Mouse (Mus musculus) megakaryocyte progenitor cell, adult 5-6 weeks (primary cell): ENCODE data around the gene Mettl24. TPM values are rescaled to one million over a fixed set of nuclear protein-coding genes. Genes with fewer than 3 reads are reported as not detected.
"Not testable (repeated sequence)": the region's sequence is repeated elsewhere in the genome, so short reads cannot be mapped to it uniquely, and the experiment has no call there.

Experiments
- ATAC-seq: replicated peaks from 2 replicates; pipeline ENCODE4 v1.8.0; 2016; ENCODE audit warnings: mild to moderate bottlenecking, moderate TSS enrichment, inconsistent platforms; ENCODE audit not compliant: poor library complexity
- total RNA-seq, 2 experiments: library from RNA; stranded (forward) in 1 of 2; stranded (reverse) in 1 of 2; fragments of 157-497, 149-512 nt in 1 of 2; fragments of 200-1000 nt in 1 of 2; gene quantifications; 2 replicates each; pipeline versions ENCODE4 v1.2.3 to v1.2.4; 2015 to 2017

Mettl24 gene
- total RNA-seq, 2 experiments from 2014 or later = not detected

- ATAC-seq = no peak
Observed at GRCm38 (mm10) chr10:40733291-40733690, 50.2 kb downstream of the Mettl24 start.

GRCm38 (mm10) chr10:40736172-40736571 lies 53.1 kb downstream of the Mettl24 start:
- no peak for ATAC-seq

DNA sequence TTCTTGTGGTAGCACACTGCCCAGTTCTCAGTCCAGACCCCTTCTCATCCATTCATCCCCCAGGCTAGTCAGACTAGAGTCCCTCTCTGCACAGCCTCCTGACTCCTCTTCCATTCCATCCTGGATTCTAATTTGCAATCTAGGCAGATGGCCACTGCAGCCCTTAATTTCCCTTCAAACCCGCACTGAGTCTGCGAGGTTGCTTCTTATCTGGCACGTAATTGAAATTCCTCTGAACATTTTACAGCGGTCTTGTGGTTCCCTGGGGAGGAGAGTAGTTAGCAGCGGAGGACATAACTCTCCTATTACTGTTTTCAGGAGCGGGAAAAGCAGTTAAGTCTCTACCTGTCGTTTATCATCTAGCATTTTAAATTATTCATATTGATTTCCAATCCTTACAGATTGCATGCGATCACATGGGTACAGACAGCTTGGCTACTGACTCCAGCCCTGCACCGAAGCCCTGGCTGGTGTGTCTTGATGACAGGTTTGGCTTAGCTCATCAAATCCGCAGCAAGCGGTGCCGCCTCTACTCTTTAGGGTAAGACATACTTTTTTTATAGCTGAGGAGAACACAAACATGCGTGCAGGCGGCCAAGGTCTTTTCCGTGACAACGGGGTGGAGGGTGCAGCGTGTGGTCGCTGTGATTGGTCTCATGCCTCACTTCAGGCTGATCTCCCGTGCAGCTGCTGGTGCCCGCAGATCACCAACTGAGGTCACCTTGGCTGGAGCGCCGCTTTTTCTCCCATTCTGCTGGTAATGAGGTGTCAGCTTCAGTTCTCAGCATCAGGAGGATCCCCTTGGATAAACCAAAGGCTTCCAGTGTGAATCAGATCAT lies 54.4 kb downstream of the Mettl24 start:
- ATAC-seq = no peak

- ATAC-seq = no peak
Observed at GRCm38 (mm10) chr10:40740696-40741095, 57.6 kb downstream of the Mettl24 start.

GRCm38 (mm10) chr10:40750293-40751047 lies 67.4 kb downstream of the Mettl24 start:
- ATAC-seq = no peak

DNA sequence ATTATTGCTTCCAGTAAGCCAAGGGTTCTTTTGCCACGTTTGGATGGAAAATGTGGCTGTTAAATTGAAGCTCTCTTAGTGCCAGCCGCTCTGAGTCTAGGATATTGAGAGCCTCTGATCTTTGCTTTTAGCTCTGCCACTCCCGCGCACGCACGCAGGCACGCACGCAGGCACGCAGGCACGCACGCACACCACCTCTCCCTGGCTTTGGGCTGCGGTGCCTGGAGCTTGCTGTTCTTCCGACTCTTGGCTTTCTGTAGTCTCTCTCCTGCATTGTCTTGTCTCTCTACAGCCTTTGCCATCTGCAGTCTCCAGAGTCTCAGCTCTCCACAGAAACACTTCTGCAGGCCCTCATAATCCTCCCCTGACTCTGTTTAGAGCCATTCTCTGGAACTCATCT lies 68.1 kb downstream of the Mettl24 start:
- ATAC-seq = no peak

DNA sequence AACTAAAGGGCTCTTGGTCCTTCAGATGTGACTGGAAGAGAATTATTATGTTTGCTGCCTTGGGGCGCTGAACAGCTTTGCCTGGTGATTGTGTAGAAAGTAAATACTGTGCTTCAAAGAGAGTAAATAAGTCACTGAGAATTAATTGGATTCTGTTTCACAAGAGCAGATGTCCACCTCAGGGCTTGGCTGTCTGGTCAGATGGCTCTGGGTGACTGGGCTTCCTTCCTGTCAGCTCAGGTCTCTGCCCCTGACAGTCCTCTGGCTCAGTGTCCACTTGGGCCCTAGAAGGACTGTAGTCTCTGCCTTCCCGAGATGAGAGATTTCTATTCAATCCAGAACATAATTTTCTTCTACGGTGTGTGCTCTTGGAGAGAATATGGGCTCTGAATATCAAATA lies 70.0 kb downstream of the Mettl24 start:
- ATAC-seq = no peak

DNA sequence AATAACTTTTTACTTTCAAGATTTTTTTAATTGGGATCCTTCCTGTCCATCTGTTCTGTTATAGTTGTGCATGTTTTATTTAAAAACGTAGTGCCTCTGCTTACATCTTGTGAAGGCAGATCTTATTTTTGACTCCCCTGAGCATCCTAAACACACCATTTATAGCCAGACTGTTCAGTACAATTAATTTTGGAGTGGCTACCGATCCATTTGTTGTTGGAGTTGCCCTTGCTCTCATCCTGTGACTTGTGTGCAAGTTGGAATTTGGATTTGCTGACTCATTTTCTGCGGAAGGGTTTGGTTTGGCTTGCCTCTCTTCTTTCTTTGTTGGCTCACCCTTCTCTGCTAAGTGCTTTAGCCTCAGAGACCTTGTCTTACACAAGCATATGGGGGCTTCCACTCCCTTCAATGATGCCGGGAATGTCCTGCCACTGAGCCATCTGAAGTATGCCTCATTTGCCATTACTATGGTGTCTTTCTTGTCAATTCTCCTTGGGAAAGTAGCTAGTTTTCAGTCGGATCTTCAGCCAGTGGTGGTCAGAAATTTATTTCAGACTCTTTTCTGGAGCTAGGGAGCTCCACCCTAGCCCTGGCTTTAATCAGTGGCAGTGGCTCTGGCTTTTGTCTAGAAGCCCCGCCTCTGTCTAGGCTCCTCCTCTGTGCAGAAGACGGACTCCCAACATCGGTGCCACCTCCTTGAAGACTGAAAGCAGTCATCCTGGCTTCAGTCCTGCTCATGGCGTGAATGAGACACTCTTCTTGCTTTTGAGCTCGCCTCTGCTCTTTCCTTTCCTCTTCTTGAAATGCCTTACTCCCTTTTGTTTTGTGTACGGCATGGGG lies 75.3 kb downstream of the Mettl24 start:
- ATAC-seq = no peak

DNA sequence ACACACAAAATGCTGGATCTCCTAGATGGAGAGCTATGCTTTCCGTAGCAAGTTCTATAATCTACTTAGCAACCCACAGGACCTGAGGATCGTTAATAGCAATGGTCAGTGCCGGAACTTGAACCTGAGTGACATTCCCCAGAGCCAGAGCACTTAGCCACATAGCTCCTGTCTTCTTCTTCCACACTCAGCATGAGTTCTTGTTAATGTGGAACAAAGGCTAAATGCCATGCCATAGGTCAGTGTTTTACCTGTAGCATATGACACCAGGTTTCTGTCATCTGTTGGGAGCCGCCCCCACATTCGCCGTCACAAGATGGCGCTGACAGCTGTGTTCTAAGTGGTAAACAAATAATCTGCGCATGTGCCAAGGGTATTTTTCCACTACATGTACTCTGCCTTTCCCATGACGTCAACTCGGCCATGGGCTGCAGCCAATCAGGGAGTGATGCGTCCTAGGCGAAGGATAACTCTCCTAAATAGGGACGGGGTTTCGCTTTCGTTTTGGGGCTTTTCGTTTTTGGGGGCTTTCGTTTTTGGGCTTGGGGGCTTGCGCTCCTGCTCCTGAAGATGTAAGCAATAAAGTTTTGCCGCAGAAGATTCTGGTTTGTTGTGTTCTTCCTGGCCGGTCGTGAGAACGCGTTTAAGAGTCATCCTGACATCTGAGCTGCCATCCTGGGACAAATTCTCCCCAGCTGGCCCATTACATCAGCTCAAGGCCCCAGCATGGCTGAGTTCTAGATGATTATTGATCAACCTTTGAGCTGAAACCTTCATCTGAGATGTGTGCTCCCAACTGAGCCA lies 76.5 kb downstream of the Mettl24 start:
- ATAC-seq = not testable (repeated sequence)

DNA sequence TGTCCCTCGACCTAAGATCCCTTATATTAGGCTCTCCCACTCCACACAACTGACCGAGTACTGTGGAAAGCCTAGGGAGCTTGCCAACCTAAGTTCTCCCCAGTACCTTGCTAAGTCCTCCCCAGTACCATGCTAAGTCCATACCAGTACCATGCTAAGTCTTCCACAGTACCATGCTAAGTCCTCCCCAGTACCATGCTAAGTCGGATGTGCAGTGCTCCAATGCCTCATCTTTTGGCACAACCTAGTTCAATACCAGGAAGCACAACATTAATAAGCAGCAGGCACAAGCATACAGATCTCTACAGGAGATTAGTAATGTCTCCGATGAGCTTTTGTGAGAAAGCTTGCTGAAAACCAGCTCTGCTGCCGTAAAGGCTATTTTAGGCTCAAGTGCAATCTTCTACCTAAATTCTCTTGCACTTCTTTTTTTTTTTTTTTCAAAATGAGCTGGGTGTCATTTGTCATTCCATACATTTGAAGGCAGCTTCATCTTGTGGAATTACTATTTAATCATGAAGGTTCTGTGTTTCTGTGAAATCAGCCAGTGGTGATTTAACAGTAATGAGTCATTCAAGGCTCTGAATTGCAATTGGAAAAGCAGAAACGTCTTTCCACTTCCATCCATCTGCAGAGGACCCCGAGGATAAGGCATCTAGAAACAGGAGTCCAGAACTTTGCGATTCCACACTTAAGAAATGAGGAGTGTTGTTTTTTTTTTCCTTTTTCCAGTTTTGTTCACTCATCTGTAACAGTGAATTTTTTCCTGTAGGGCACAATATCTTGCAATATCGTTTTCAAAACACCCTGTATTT lies 77.3 kb downstream of the Mettl24 start:
- no peak for ATAC-seq

GRCm38 (mm10) chr10:40761010-40761752 lies 78.1 kb downstream of the Mettl24 start:
- no peak for ATAC-seq

DNA sequence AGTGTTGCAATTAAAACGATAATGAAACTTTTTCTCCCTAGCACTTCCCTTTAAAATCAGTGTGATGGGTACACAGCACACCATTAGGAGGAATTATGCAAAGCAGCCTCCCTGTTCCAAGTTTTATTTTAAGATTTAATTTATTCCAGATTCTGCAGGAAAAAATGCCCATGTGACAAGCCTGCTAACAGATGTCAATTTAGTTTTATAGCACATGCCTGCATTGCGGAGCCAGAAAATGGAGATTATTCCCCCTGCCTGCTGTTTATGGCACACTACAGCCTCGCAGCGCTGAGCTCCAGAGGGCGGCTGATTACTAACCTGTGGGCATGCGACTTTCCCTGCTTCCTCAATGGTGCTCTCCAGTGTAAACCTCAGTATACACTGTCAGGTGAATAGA lies 79.5 kb downstream of the Mettl24 start:
- no peak for ATAC-seq

DNA sequence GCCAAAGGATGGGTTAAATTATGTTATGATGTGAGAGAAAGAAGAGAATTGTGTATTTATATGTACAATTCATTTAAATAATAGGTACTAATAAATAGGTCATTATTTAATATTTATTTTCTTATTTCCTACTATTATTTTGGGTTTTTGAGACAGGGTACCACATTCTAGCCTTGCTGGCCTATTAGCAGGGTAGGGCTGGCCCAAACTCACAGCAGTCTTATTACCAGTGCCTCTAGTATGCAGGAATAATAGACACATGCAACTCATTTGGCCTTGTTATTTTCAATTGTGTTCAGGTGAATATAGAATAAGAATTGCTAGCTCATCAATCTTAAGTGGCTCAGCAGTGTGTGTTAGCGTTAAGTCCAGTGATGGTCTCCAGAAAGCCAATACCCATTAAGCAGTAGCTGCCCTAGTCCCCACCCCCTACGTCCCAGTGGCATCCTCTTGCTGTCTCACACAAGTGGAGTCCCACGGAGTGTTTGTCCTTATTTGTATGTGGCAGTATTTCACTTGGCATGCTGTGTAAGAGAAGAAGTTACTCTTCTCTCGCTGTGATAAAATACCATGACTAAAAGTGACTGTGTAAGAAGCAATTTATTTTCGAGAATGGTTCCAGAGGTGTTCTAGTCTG lies 80.1 kb downstream of the Mettl24 start:
- ATAC-seq = no peak

DNA sequence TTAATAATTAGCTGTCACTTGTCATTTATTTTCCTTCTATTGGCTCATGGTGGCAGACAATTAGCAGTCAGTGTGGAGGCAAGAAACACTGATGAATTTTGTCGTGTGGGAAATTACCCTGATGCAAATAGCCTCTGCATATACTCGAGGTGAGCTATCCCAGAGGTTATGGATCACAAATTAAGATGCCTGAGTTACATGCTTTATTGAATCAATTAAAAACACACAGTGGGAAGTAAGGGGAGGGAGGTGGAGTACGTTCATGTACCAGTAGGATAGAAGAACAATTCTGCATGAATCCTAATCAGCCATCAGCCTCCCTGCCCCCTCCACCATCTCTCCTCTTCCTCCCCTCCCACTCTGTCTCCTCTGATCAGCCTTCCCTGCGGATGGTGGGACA lies 89.2 kb downstream of the Mettl24 start:
- ATAC-seq = no peak

DNA sequence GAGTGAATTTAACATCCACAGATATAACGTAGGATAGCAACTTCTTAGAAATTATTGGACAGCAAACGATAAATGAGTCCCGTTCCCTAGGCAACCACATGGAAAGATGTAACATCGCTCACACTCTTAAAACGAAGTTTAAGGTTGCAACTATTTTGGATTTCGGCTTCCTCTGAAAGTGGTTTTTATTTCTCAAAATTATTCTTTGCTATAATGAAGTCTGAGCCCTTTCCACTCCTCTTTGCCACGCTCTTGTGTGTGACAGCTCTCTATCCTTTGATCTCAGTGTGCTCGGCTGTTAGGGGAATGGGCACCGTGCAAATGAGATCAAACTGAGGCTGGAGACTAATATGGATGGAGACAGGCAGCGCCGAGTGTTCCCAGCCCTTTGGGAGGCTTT lies 92.1 kb downstream of the Mettl24 start:
- ATAC-seq = no peak

GRCm38 (mm10) chr10:40775655-40776054 lies 92.6 kb downstream of the Mettl24 start:
- no peak for ATAC-seq

DNA sequence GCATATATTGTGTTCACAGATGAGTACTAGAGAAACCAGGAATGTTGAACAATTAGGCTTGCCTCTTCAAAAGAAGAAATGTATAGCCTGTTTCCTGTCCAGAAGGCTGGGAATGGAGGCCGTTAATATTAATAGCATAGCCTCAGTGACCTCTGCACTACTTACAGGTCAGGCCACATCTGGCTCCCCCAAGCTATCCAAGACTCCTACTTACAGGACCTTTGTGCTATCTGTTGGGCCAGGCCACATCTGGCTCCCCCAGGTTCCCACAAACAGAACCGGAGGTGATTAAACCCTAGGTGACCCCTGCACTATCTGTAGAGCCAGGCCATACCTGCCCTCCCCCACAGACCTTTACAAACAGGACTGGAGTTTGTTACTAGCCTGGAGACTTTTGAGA lies 94.1 kb downstream of the Mettl24 start:
- ATAC-seq = no peak

- no peak for ATAC-seq
Observed at GRCm38 (mm10) chr10:40778472-40778871, 95.4 kb downstream of the Mettl24 start.
